Mouse (Mus musculus) urinary bladder, postnatal 0 days (tissue): ENCODE results near the gene Fbxw18. TPM values are rescaled to one million over a fixed set of nuclear protein-coding genes. Genes with fewer than 3 reads are reported as not detected.

Experiments used
- polyA plus RNA-seq: library from polyadenylated mRNA; unstranded; fragments of >200 nt; fragmentation: Nextera tagmentation; extraction: Ambion mirVana; gene quantifications from 2 replicates; pipeline ENCODE4 v1.2.1, GENCODE M21; 2015

Fbxw18 gene
- 0.51 and 1.4 TPM in 2 replicates for polyA plus RNA-seq

DNA sequence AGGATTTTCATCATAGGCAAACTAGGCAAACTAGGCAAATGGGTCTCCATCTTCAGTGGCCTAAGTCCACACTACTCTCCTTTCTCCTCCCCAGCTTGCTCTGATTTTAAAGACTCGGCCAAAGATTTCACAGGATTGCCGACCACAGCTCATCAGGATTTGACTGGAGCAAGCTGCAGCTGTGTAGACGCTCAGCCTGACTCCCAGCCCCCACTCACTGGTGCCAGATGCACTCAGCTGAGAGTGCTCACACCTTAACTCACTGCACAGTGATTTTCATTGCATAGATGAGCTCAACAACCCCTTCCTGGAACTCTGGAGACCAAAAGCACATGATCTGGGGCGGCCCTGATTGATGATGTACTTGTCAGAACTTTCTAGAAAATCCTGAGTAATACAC is at the start of gene Fbxw18:
TSS of gene Fbxw18 (minus strand) at position 101 of the 400 bp plus-strand sequence.

GRCm38 (mm10) chr9:109745989-109746388 is 43.5 kb upstream of the Fbxw18 start, which contains the start of gene Fbxw26:
TSS of gene Fbxw26 (minus strand) at chr9:109746089.

GRCm38 (mm10) chr9:109664552-109664951 is 37.9 kb downstream of the Fbxw18 start, which contains the start of gene Fbxw25:
TSS of gene Fbxw25 (minus strand) at chr9:109664652.

Other genes with a start within 250 kb of the Fbxw18 start
- 0.10 TPM in 1 of 2 replicates, not detected in the other for gene Fbxw19, start 206.8 kb downstream of the Fbxw18 start, polyA plus RNA-seq
- gene Fbxw15, start 134.4 kb downstream of the Fbxw18 start, polyA plus RNA-seq: 0.17 TPM in 1 of 2 replicates, not detected in the other
- 0.22 TPM in 1 of 2 replicates, not detected in the other for gene Fbxw24, start 76.6 kb downstream of the Fbxw18 start, polyA plus RNA-seq
- 0.08 TPM in 1 of 2 replicates, not detected in the other for gene Fbxw25, start 38.0 kb downstream of the Fbxw18 start, polyA plus RNA-seq
- gene Fbxw26, start 43.4 kb upstream of the Fbxw18 start, polyA plus RNA-seq: 0.28 and 0.90 TPM in 2 replicates
- 6.0 and 6.1 TPM in 2 replicates for gene Fbxw27, start 88.0 kb upstream of the Fbxw18 start, polyA plus RNA-seq
- 2.8 and 2.9 TPM in 2 replicates for gene Spink8, start 109.6 kb upstream of the Fbxw18 start, polyA plus RNA-seq
- 29.5 and 30.0 TPM in 2 replicates for gene Nme6, start 130.0 kb upstream of the Fbxw18 start, polyA plus RNA-seq
- gene Camp, start 146.9 kb upstream of the Fbxw18 start, polyA plus RNA-seq: 0.64 and 1.2 TPM in 2 replicates
- 15.3 TPM in 2 replicates for gene Cdc25a, start 172.9 kb upstream of the Fbxw18 start, polyA plus RNA-seq
- gene Map4, start 228.8 kb upstream of the Fbxw18 start, polyA plus RNA-seq: 45.8 and 63.3 TPM in 2 replicates